Mouse (Mus musculus) hindbrain, embryonic 11.5 days (tissue): ENCODE measurements around the gene Adam10. TPM values are rescaled to one million over a fixed set of nuclear protein-coding genes. Genes with fewer than 3 reads are reported as not detected.
A peak's percentile ranks its signal among the peaks of the same experiment; 100 is the strongest.

Experiments
- ATAC-seq: fragments of 200-750 bp; cut with Nextera tagmentation; 2 replicates; pipeline ENCODE4 v1.8.0; 2017; ENCODE audit warnings: mild to moderate bottlenecking, moderate TSS enrichment, moderate library complexity; ENCODE audit not compliant: low FRiP score
- DNase-seq: peaks from one replicate; pipeline ENCODE4 v3.0.0-alpha.2; 2015; ENCODE audit warnings: low spot score
- H3K27ac ChIP-seq: fragments of 300-500 bp; sonication (generic); 2 replicates; pipeline ENCODE4 v1.5.1; 2014; ENCODE audit warnings: mild to moderate bottlenecking, low read depth, low read length
- H3K27me3 ChIP-seq: fragments of 300-500 bp; sonication (generic); 2 replicates; pipeline ENCODE4 v1.6.1; 2014; ENCODE audit warnings: mild to moderate bottlenecking, low read length, moderate library complexity, mixed read lengths; ENCODE audit not compliant: control insufficient read depth, insufficient read depth
- H3K36me3 ChIP-seq: fragments of 300-500 bp; sonication (generic); 2 replicates; pipeline ENCODE4 v1.6.1; 2014; ENCODE audit warnings: mild to moderate bottlenecking, low read length, moderate library complexity, mixed read lengths; ENCODE audit not compliant: control insufficient read depth, insufficient read depth
- H3K4me1 ChIP-seq: fragments of 300-500 bp; sonication (generic); replicated peaks from 2 replicates; pipeline ENCODE4 v1.6.1; 2014; ENCODE audit warnings: low read length, mixed read lengths; ENCODE audit not compliant: control insufficient read depth, insufficient read depth
- H3K4me2 ChIP-seq: fragments of 300-500 bp; sonication (generic); replicated peaks from 2 replicates; pipeline ENCODE4 v1.6.1; 2014; ENCODE audit warnings: mild to moderate bottlenecking, low read depth, low read length
- H3K4me3 ChIP-seq: fragments of 300-500 bp; sonication (generic); 2 replicates; pipeline ENCODE4 v1.5.1; 2014; ENCODE audit warnings: low read depth, low read length
- H3K9ac ChIP-seq: fragments of 300-500 bp; sonication (generic); 2 replicates; pipeline ENCODE4 v1.6.1; 2014; ENCODE audit warnings: low read depth, low read length
- H3K9me3 ChIP-seq: fragments of 300-500 bp; sonication (generic); 2 replicates; pipeline ENCODE4 v1.6.1; 2016; ENCODE audit warnings: low read length; ENCODE audit not compliant: control insufficient read depth
- WGBS: fragments of 180-500 bp; shearing (Covaris S2); extraction: QIAGEN DNeasy Blood & Tissue Kit; methylation state at CpG from one replicate; pipeline ENCODE4 v1.1.7; 2014; 5-methylcytosine and 5-hydroxymethylcytosine counted together
- polyA plus RNA-seq: library from polyadenylated mRNA; unstranded; fragments of >200 nt; fragmentation: Nextera tagmentation; extraction: Ambion mirVana; gene quantifications from 2 replicates; pipeline ENCODE4 v1.2.1, GENCODE M21; 2014

Gene Adam10
- polyA plus RNA-seq, 1 experiment from 2014 or later, result 64.9 TPM

- peak overlapping the region; percentile 85; the same call in 1 of the 2 replicates for H3K9ac ChIP-seq
- WGBS, result 40% methylated on average over 2 of the region's 2 CpGs
- H3K4me1 ChIP-seq, result no peaks in the 10 kb centered on the region
- H3K4me2 ChIP-seq, result peak overlapping the region; percentile 89
- no peaks in the 10 kb centered on the region for H3K27me3 ChIP-seq
- H3K36me3 ChIP-seq, result no peaks in the 10 kb centered on the region
- peak overlapping the region; percentile 88 for H3K4me3 ChIP-seq
- H3K27ac ChIP-seq, result no peak overlapping the region
- ATAC-seq (no peak), DNase-seq (no peak)
- H3K9me3 ChIP-seq, result no peaks in the 10 kb centered on the region
Measured at GRCm38 (mm10) chr9:70655764-70656129, 23.1 kb upstream of the Adam10 start.

GRCm38 (mm10) chr9:70656130-70657007 is 22.4 kb upstream of the Adam10 start, which contains the start of gene Gm10642:
Gene Gm10642, plus strand, starts transcription at chr9:70656251.
- under 1% methylated on average over 72 of the region's 72 CpGs for WGBS
- Histone ChIP-seq H3K27ac (peak within 1 kb of the TSS; percentile 91), H3K4me2 (peak within 1 kb of the TSS; percentile 89), H3K27me3 (no peaks in the 10 kb centered on the region), H3K9ac (peak within 1 kb of the TSS; percentile 85), H3K9me3 (no peaks in the 10 kb centered on the region), H3K4me3 (peak within 1 kb of the TSS; percentile 88), H3K4me1 (no peaks in the 10 kb centered on the region), H3K36me3 (no peaks in the 10 kb centered on the region)
- ATAC-seq (peak; percentile 69), DNase-seq (peak; percentile 59)

- DNase-seq (peak; percentile 99), ATAC-seq (peak; percentile 97)
- no peaks in the 10 kb centered on the region for H3K36me3 ChIP-seq
- H3K27ac ChIP-seq, result peak within 1 kb of the TSS; percentile 91
- peak within 1 kb of the TSS; percentile 88 for H3K4me3 ChIP-seq
- no peaks in the 10 kb centered on the region for H3K9me3 ChIP-seq
- H3K4me2 ChIP-seq, result peak within 1 kb of the TSS; percentile 89
- WGBS, result 3% methylated on average over 60 of the region's 67 CpGs
- H3K27me3 ChIP-seq, result no peaks in the 10 kb centered on the region
- H3K4me1 ChIP-seq, result no peaks in the 10 kb centered on the region
- peak within 1 kb of the TSS; percentile 85 for H3K9ac ChIP-seq
Measured at GRCm38 (mm10) chr9:70657013-70657967, 21.5 kb upstream of the Adam10 start, which contains the start of gene Mindy2. Gene Mindy2, minus strand, starts transcription at chr9:70657174.

- Histone ChIP-seq H3K4me1 (no peaks in the 10 kb centered on the region), H3K36me3 (no peaks in the 10 kb centered on the region), H3K4me3 (no peak overlapping the region), H3K4me2 (no peak overlapping the region), H3K9ac (no peak overlapping the region), H3K27me3 (no peaks in the 10 kb centered on the region), H3K27ac (no peak overlapping the region), H3K9me3 (no peaks in the 10 kb centered on the region)
- DNase-seq, result no peak
- 62% methylated on average over 2 of the region's 2 CpGs for WGBS
- ATAC-seq, result no peak
Measured at GRCm38 (mm10) chr9:70658266-70658665, 20.5 kb upstream of the Adam10 start.

GRCm38 (mm10) chr9:70664847-70665246 is 13.9 kb upstream of the Adam10 start:
- DNase-seq (no peak), ATAC-seq (no peak)
- no peak overlapping the region for H3K4me2 ChIP-seq
- H3K4me1 ChIP-seq, result no peaks in the 10 kb centered on the region
- H3K9ac ChIP-seq, result no peak overlapping the region
- H3K27ac ChIP-seq, result no peak overlapping the region
- WGBS, result 78% methylated on average over 4 of the region's 4 CpGs
- H3K9me3 ChIP-seq, result no peaks in the 10 kb centered on the region
- no peak overlapping the region for H3K4me3 ChIP-seq
- H3K36me3 ChIP-seq, result no peaks in the 10 kb centered on the region
- H3K27me3 ChIP-seq, result no peaks in the 10 kb centered on the region

- 75% methylated on average over 16 of the region's 16 CpGs for WGBS
- ATAC-seq (no peak), DNase-seq (no peak)
- H3K27me3 ChIP-seq, result no peaks in the 10 kb centered on the region
- no peaks in the 10 kb centered on the region for H3K9me3 ChIP-seq
- H3K4me2 ChIP-seq, result no peak overlapping the region
- H3K4me1 ChIP-seq, result no peaks in the 10 kb centered on the region
- H3K27ac ChIP-seq, result no peak overlapping the region
- no peak overlapping the region for H3K4me3 ChIP-seq
- no peak overlapping the region for H3K9ac ChIP-seq
- H3K36me3 ChIP-seq, result no peaks in the 10 kb centered on the region
Measured at GRCm38 (mm10) chr9:70665372-70666145, 13.2 kb upstream of the Adam10 start.

- H3K4me2 ChIP-seq, result no peak overlapping the region
- H3K9me3 ChIP-seq, result no peaks in the 10 kb centered on the region
- ATAC-seq, result no peak
- H3K9ac ChIP-seq, result no peak overlapping the region
- WGBS, result 78% methylated on average over 7 of the region's 7 CpGs
- H3K36me3 ChIP-seq, result no peaks in the 10 kb centered on the region
- no peaks in the 10 kb centered on the region for H3K27me3 ChIP-seq
- no peak overlapping the region for H3K27ac ChIP-seq
- no peak for DNase-seq
- no peak overlapping the region for H3K4me3 ChIP-seq
- H3K4me1 ChIP-seq, result no peaks in the 10 kb centered on the region
Measured at GRCm38 (mm10) chr9:70666811-70667210, 12.0 kb upstream of the Adam10 start.

- no peak for DNase-seq
Measured at GRCm38 (mm10) chr9:70668048-70668447, 10.7 kb upstream of the Adam10 start.

More at GRCm38 (mm10) chr9:70668048-70668447, 10.7 kb upstream of the Adam10 start:
- H3K27me3 ChIP-seq, result no peaks in the 10 kb centered on the region
- no peaks in the 10 kb centered on the region for H3K36me3 ChIP-seq
- H3K4me2 ChIP-seq, result no peak overlapping the region
- ATAC-seq, result no peak
- H3K4me3 ChIP-seq, result no peak overlapping the region
- H3K4me1 ChIP-seq, result no peaks in the 10 kb centered on the region
- no peak overlapping the region for H3K9ac ChIP-seq
- H3K27ac ChIP-seq, result no peak overlapping the region
- H3K9me3 ChIP-seq, result no peaks in the 10 kb centered on the region
